Mouse (Mus musculus): ENCODE measurements around the gene Rtl5. TPM values are rescaled to one million over a fixed set of nuclear protein-coding genes. Genes with fewer than 3 reads are reported as not detected.
A peak's percentile ranks its signal among the peaks of the same experiment; 100 is the strongest.

Gene Rtl5
- total RNA-seq, 2 experiments from 2014 or later, result 8.8 to 9.0 TPM

DNA sequence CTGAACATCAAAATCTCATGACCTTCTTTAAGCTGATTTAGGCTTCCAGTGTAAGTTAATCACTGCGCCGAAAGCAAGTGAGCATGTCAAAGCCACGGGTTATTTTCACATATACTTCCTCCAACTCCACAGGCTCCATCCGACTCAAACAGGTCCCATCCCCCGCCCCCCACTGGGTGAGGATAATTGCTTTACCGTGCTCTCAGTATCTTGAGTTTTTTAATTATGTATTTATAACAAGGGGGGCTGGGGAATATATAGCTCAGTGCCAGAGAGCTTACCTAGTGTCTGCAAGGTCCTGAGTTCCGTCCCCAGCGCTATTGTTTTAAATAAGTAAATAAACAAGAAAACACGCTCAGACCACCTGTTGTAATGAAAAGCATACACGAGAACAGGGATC lies 10.0 kb upstream of the Rtl5 start:
- H3K4me3 ChIP-seq, result no peak overlapping the region
- TF ChIP-seq CTCF (conservative IDR thresholded peaks at IDR 0.05), result no peak
- H3K27ac ChIP-seq, result no peak overlapping the region; the same call in 1 of the 2 replicates
- no peak for DNase-seq (ENCODE audit: low spot score in 2 of 2)

DNA sequence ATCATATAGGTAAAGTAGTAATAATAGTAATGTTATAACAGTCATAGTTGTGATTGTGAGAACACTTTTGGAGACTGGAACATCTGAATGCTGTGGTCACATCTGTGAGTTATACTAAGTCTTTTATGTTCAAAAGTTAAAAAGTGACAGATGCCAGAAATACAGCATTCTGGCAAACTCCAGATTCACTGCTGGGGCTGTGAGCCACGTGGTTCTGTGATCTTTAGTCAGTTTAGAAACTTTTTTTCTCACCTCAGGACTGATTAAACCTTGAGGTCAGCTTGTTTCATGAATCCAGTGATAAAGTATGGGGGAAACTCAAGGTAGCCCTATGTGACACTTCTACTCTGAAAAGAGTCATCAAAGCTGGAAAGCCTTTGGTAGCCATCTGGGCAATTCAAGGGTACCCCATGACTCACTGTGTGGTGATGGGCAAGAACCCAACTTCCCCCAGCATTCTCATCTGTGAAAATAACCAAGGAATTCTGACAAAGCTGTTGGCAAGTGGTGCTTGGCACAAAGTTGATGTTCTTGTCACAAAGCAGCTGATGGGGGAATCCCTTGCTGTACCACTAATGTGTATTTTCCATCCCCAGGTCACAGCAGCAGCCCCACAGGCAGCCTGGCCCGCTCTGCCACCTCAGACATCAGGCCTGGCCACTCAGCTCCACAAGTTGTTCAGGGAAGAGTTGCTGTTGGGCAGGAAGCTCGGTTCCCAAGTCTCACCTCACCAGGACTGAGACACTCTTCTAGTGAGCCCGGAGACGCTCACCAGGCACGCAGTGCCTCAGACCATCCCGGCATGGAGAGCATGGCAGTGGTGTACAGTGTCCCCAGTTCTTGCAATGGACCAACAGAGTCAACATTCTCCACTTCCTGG lies 6.0 kb upstream of the Rtl5 start:
- Histone ChIP-seq H3K4me3 (no peak overlapping the region), H3K27ac (no peak overlapping the region)
- TF ChIP-seq CTCF (conservative IDR thresholded peaks at IDR 0.05), result no peak
- peak; percentile 43 to 49 for DNase-seq (ENCODE audit: low spot score in 2 of 2)

GRCm38 (mm10) chrX:102075158-102075557 lies 4.1 kb upstream of the Rtl5 start:
- no peak for TF ChIP-seq CTCF (conservative IDR thresholded peaks at IDR 0.05)
- Histone ChIP-seq H3K27ac (no peak overlapping the region), H3K4me3 (no peak overlapping the region)
- no peak for DNase-seq (ENCODE audit: low spot score in 2 of 2)

GRCm38 (mm10) chrX:102074435-102074834 lies 3.3 kb upstream of the Rtl5 start:
- Histone ChIP-seq H3K4me3 (no peak overlapping the region), H3K27ac (no peak overlapping the region)
- DNase-seq (ENCODE audit: low spot score in 2 of 2), result no peak
- no peak for TF ChIP-seq CTCF (conservative IDR thresholded peaks at IDR 0.05)

DNA sequence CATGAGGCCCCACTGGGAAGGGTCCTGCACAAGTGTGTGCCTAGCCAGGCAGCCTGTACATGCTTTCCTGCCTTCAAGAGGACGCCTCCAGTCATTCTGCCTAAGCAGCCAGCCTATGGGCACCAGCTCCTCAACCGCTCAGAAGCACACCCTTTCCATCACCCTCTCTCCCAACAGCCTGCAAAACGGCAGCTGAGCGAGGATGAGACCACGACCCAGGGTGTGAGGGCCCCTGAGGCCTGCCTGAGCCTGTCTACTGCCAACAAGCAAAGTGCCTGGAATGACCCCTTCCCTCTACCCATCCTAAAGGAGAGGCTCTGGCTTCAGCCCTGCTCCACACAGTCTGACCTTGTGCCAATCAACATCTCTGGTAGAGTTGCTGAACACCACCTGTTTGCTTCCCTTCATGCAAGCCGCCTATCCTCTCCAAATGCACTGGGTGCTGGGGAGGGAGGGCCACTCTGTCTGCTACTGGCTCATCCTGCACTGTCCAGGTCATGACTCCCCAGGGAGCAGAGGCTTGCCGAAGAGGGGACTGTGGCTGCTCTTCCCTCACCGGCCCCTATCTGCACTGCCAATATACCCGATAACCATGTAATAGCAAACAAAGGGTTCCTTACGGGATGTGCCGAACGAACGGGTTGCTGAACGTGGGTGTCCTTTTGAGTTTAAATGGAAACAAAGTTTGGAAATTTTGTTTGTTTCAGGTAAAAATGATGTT lies 2.7 kb upstream of the Rtl5 start:
- H3K27ac ChIP-seq, result no peak overlapping the region
- no peak for DNase-seq (ENCODE audit: low spot score in 2 of 2)

GRCm38 (mm10) chrX:102071517-102071916 lies 413 bp upstream of the Rtl5 start:
- TF ChIP-seq CTCF (conservative IDR thresholded peaks at IDR 0.05), result no peak
- H3K27ac ChIP-seq, result peak overlapping the region; percentile 67; the same call in 1 of the 2 replicates

More for the DNA sequence above, 2.7 kb upstream of the Rtl5 start:
- TF ChIP-seq CTCF (conservative IDR thresholded peaks at IDR 0.05), result no peak
- H3K4me3 ChIP-seq, result no peak overlapping the region

GRCm38 (mm10) chrX:102068811-102069540 lies 2.1 kb downstream of the Rtl5 start:
- no peak for TF ChIP-seq CTCF (conservative IDR thresholded peaks at IDR 0.05)
- Histone ChIP-seq H3K27ac (no peak overlapping the region), H3K4me3 (no peak overlapping the region)
- no peak for DNase-seq (ENCODE audit: low spot score in 2 of 2)

More at GRCm38 (mm10) chrX:102071517-102071916, 413 bp upstream of the Rtl5 start:
- H3K4me3 ChIP-seq, result peak overlapping the region; percentile 58
- no peak for DNase-seq (ENCODE audit: low spot score in 2 of 2)

GRCm38 (mm10) chrX:102067118-102067517 lies 4.0 kb downstream of the Rtl5 start:
- Histone ChIP-seq H3K4me3 (no peak overlapping the region), H3K27ac (no peak overlapping the region)
- TF ChIP-seq CTCF (conservative IDR thresholded peaks at IDR 0.05), result peak; percentile 41
- DNase-seq (ENCODE audit: low spot score in 2 of 2), result no peak

DNA sequence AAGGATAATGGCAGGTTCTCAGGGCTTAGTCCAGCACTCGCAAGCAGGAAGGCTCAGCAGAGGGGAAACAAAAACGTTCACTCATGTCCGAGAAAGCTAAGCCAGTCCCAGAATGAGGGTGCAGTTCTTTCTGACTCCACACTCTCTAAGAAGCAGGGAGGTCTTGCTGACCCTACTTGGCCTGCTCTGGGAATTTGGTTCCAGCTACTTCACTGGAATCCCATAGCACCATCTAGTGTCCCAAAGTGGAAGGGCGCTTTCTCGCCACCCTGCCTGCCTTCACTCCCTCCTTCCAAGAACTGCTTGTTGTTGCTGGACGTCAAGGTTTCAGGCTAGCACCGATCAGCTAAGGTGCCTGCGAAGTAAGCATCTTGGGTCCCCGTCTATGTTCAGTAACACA lies 5.0 kb downstream of the Rtl5 start:
- peak in 1 of 2 experiments; percentile 74 for DNase-seq (ENCODE audit: low spot score in 2 of 2)
- no peak overlapping the region for H3K27ac ChIP-seq
- H3K4me3 ChIP-seq, result no peak overlapping the region
- TF ChIP-seq CTCF (conservative IDR thresholded peaks at IDR 0.05), result peak; percentile 91

DNA sequence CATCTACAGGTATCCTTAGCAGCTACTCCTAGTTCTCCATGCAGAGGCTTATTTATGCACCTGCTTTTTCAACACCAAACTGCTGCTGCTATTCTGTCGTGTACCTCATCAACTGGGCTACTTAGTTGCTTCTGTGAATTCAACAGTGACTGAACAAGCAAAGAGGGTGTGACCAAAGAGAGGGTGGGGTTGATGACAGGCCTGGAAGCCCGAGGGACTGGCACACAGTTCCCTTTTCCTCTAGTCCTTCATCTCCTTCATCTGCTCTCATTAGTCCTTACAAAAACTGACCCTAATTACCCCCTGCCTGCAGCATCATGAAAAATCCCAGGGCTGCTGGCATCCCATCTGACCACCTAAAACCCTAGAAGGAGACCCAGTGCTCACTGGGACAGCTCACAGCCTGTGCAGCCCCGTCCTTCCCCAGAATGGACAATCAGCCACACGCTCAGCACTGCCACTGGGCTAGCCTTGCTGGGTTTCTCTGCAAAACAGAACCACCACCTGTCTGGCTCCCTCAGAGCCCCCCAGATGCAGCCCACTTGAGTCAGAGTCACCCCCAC lies 5.8 kb downstream of the Rtl5 start:
- no peak for TF ChIP-seq CTCF (conservative IDR thresholded peaks at IDR 0.05)

DNA sequence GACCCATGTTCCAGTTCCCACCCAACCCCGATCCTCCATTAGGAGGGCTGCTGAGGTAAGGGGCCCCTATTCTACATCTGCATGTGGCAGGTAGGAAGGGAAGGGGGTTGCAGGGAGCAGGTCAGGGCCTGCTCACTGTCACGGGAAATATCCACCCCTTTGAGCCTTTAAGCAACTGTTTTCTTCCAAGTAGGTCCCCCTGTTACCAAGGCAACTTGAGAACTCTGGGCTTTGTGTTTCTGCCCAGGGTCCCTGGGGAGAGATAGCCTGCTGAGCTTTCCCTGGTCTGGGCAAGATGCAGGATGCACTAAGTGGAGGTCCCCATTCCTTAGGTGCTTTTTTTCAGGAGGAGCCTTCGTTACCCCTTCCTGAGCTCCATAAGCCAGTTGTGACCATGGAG lies 7.0 kb downstream of the Rtl5 start:
- Histone ChIP-seq H3K4me3 (no peak overlapping the region), H3K27ac (no peak overlapping the region)
- DNase-seq (ENCODE audit: low spot score in 2 of 2), result no peak
- TF ChIP-seq CTCF (conservative IDR thresholded peaks at IDR 0.05), result no peak

More for the DNA sequence above, 5.8 kb downstream of the Rtl5 start:
- Histone ChIP-seq H3K27ac (0 out of 2 replicates have a peak overlapping the region, but pooled peaks have one; percentile 4), H3K4me3 (no peak overlapping the region)
- no peak for DNase-seq (ENCODE audit: low spot score in 2 of 2)

GRCm38 (mm10) chrX:102060891-102061290 lies 10.2 kb downstream of the Rtl5 start:
- Histone ChIP-seq H3K27ac (no peak overlapping the region), H3K4me3 (no peak overlapping the region)
- DNase-seq (ENCODE audit: low spot score in 2 of 2), result no peak
- TF ChIP-seq CTCF (conservative IDR thresholded peaks at IDR 0.05), result no peak
